Mouse (Mus musculus) liver, embryonic 13.5 days (tissue): ENCODE data around the gene Rnf111. TPM values are rescaled to one million over a fixed set of nuclear protein-coding genes. Genes with fewer than 3 reads are reported as not detected.

Source experiments
- microRNA-seq: library from miRNA; unstranded; fragments of <30 nt; microRNA quantifications from one replicate; pipeline ENCODE4, GENCODE M21; 2016
- polyA plus RNA-seq: library from polyadenylated mRNA; unstranded; fragments of >200 nt; fragmentation: Nextera tagmentation; extraction: Ambion mirVana; gene quantifications from 2 replicates; pipeline ENCODE4 v1.2.1, GENCODE M21; 2015

Rnf111 gene
- polyA plus RNA-seq, 1 experiment from 2014 or later = 7.2 TPM

Small RNA genes within 50 kb of the gene (microRNA-seq; reads per million reads assigned to microRNA genes)
- 4.4 reads per million, percentile 10 among the genes with 10 or more reads in this experiment for gene Mir5626

Other genes with a start within 250 kb of the Rnf111 start
- gene Ccnb2, start 82.2 kb downstream of the Rnf111 start, polyA plus RNA-seq = 226 and 236 TPM in 2 replicates
- gene Sltm, start 39.0 kb upstream of the Rnf111 start, polyA plus RNA-seq = 20.6 and 23.6 TPM in 2 replicates
- gene Gm10642, start 152.5 kb upstream of the Rnf111 start, polyA plus RNA-seq = 0.71 and 1.0 TPM in 2 replicates
- gene Mindy2, start 153.4 kb upstream of the Rnf111 start, polyA plus RNA-seq = 12.7 and 15.4 TPM in 2 replicates
- gene Adam10, start 175.3 kb upstream of the Rnf111 start, polyA plus RNA-seq = 73.6 and 91.4 TPM in 2 replicates